Mouse (Mus musculus) MEL (cell line): ENCODE results near the gene Rab38.

Experiments
- CTCF ChIP-seq, 3 experiments: IDR thresholded peaks in 2 of 3; conservative IDR thresholded peaks in 1 of 3; 2 replicates each; pipeline ENCODE4 v1.5.1; 2011 to 2012; ENCODE audit warnings: low read length in 3 of 3, low read depth in 2 of 3, mild to moderate bottlenecking in 2 of 3, improper control_type of control experiment in 1 of 3, inconsistent platforms in 1 of 3, mixed read lengths in 1 of 3, moderate library complexity in 1 of 3; ENCODE audit not compliant: control insufficient read depth in 1 of 3, insufficient read depth in 1 of 3, poor library complexity in 1 of 3, severe bottlenecking in 1 of 3
- EP300 ChIP-seq, 2 experiments: IDR thresholded peaks; 2 replicates each; pipeline ENCODE4 v1.6.1; 2011; ENCODE audit warnings: improper control_type of control experiment in 2 of 2, low read length in 2 of 2, low read depth in 1 of 2, mild to moderate bottlenecking in 1 of 2
- GATA1 ChIP-seq: IDR thresholded peaks from 2 replicates; pipeline ENCODE4 v1.6.1; 2011; ENCODE audit warnings: low read depth, low read length, improper control_type of control experiment
- MEF2A ChIP-seq: IDR thresholded peaks from 2 replicates; pipeline ENCODE4 v1.6.1; 2014; ENCODE audit warnings: low read depth, mild to moderate bottlenecking, inconsistent platforms, low read length, improper control_type of control experiment; ENCODE audit not compliant: poor library complexity, insufficient replicate concordance, severe bottlenecking; ENCODE audit errors: extremely low read depth
- NELFE ChIP-seq: IDR thresholded peaks from 2 replicates; pipeline ENCODE4 v1.6.1; 2011; ENCODE audit warnings: low read depth, low read length, improper control_type of control experiment
- POLR2A ChIP-seq, 2 experiments: IDR thresholded peaks; 2 replicates each; pipeline ENCODE4 v1.6.1; 2011 to 2012; ENCODE audit warnings: low read length in 2 of 2, mild to moderate bottlenecking in 2 of 2, control low read depth in 1 of 2, improper control_type of control experiment in 1 of 2, low read depth in 1 of 2, moderate library complexity in 1 of 2; ENCODE audit not compliant: control insufficient read depth in 1 of 2, insufficient read depth in 1 of 2, poor library complexity in 1 of 2
- SMC3 ChIP-seq: IDR thresholded peaks from 2 replicates; pipeline ENCODE4 v1.6.1; 2011; ENCODE audit warnings: low read depth, low read length, improper control_type of control experiment
- ZNF384 ChIP-seq: IDR thresholded peaks from 2 replicates; pipeline ENCODE4 v1.6.1; 2012; ENCODE audit warnings: low read depth, mild to moderate bottlenecking, inconsistent platforms, low read length, improper control_type of control experiment

DNA sequence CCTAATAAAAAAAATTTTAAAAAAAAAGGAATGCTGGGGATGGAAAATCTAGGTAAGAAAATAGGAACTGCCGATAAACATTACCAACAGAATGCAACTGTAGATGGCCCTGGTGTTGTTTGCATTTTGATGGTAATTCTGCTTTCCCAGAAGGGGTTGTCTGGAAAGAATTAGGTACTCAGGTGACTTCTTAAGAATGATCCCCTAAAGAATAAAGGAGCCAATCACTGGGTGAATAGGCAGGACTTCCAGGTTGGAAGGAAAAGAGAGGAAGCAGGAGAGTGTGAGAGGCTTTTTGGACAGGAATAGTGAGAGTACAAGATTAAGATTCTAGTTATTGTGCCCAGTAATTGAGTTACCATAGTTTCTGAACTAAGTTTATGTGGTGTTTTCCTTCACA lies 24.8 kb upstream of the Rab38 start:
- TF ChIP-seq CTCF (IDR thresholded peaks at IDR 0.05 in 2 of 3, conservative IDR thresholded peaks at IDR 0.05 in 1 of 3; ENCODE audit: control insufficient read depth in 1 of 3, insufficient read depth in 1 of 3, low read depth in 2 of 3, low read length in 3 of 3, poor library complexity in 1 of 3, severe bottlenecking in 1 of 3), result no peak
- TF ChIP-seq GATA1, result no peak
- no peak for TF ChIP-seq EP300 (IDR thresholded peaks at IDR 0.05; ENCODE audit: low read depth in 1 of 2, low read length in 2 of 2)
- no peak for TF ChIP-seq POLR2A (IDR thresholded peaks at IDR 0.05; ENCODE audit: control insufficient read depth in 1 of 2, insufficient read depth in 1 of 2, low read depth in 1 of 2, low read length in 2 of 2, poor library complexity in 1 of 2)
- no peak for TF ChIP-seq MEF2A
- no peak for TF ChIP-seq NELFE
- TF ChIP-seq SMC3, result no peak
- no peak for TF ChIP-seq ZNF384
